9 mouse cellular contexts compared by ENCODE assay signal in the genomic region with DNA sequence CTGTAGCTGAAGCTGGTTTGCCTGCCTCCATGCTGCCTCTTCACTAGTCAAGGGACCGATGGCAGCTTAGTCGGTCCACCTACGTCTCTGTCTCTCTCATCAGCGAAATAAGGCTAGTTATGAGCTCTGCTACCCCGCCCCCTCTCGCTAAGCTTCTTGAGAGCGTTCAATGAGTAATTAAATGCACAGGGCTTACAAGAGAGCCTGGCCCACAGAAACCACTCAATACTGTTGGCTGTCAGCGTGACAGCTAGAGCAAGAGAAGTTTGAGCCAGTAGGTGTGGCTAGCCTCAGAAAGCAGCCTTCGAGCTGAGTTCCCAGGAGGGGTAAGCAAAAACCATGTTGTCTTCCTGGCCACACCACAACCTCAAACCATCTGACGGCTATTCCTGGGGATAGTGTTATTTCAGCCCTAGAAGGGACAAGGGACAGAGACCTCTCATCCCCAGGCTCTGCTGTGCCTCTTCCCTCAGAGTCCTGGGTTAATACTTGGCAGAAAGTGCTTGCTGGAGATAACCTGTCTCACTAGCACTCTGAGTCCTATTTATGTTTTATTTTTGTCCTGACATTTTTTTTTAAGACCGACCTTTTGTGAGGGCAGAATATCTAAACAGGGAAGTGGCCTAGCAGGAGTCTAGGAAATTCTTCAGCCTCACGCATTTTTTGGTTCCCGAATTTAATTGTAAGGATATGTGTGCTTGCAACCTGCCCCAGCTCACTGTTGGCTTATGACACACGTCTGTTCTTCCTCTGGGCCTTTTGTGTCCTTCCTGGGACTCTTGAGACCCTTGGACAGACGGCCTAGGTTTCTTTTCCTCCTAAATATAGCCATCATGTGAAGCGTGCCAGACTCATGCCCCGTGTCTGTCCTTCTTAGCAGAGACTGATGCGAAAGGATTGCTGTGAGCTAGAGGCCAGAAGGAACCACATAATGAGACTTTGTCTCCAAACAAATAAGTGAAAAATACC.
DNase-seq lines count a peak whose midpoint lies in the region; ATAC-seq and TF ChIP-seq lines count a peak whose summit lies in the region.
"Had no signal": no experiment of that assay in that cellular context is flagged by ENCODE, and none has a peak within 500 bp of the region (broad histone marks: within the 10 kb centered on the region; RNA-seq: fewer than 3 reads in every experiment).

No protein-coding gene starts in this region.

- peak; percentile 31 for DNase-seq in gastrocnemius, postnatal 25 days
- no peak for DNase-seq in gastrocnemius, postnatal 14 days
- DNase-seq in layer of hippocampus, adult 2 months (ENCODE audit: low spot score in 2 of 2), result peak; percentile 24 to 50
- DNase-seq in retina, postnatal 1 day, result peak; percentile 51
- DNase-seq in kidney, postnatal 4 days, result no peak
- no peak for DNase-seq in adipocyte (ENCODE audit: low spot score)
- DNase-seq in kidney, postnatal 36 days, result no peak

- no peak overlapping the region for H3K4me3 ChIP-seq in layer of hippocampus, adult 2 months

- intact Hi-C loops in gastrocnemius, postnatal 14 days (cut with DNase I; ENCODE audit: low total_unique reads), result loop anchor here (10.0 kb wide), 1 partner anchor 53 kb away; no protein-coding TSS in a partner anchor

- H3K27ac ChIP-seq in layer of hippocampus, adult 2 months, result peak overlapping the region; percentile 15; the same call in 1 of the 2 replicates
- H3K27ac ChIP-seq: liver, embryonic 14.5 days had no signal

- no peak for TF ChIP-seq CTCF in layer of hippocampus, adult 2 months (conservative IDR thresholded peaks at IDR 0.05)

- ATAC-seq in frontal cortex, adult (ENCODE audit: low TSS enrichment), result peak; percentile 82

Comparison
In these comparisons a context has a peak if more than half of its experiments do, and no peak if none do; other contexts are left out.
1. DNase-seq: peak in gastrocnemius, postnatal 25 days (single experiment), layer of hippocampus, adult 2 months (2 of 2) and retina, postnatal 1 day (single experiment); none in gastrocnemius, postnatal 14 days (single experiment), kidney, postnatal 4 days (0 of 2), adipocyte (single experiment) and kidney, postnatal 36 days (0 of 2).